Mouse (Mus musculus) limb, embryonic 14.5 days (tissue): ENCODE measurements at regions not wholly inside any gene's neighbourhood (a gene's known extent, or its start where the extent isn't known, plus 50 kb on each side); places are given as distances from the start of the nearest gene placed in this dataset.

Experiments
- ATAC-seq: fragments of 200-750 bp; cut with Nextera tagmentation; 2 replicates; pipeline ENCODE4 v1.8.0; 2017; ENCODE audit warnings: low read depth, moderate number of reproducible peaks, moderate TSS enrichment; ENCODE audit not compliant: low FRiP score
- DNase-seq: peaks from one replicate; pipeline ENCODE4 v3.0.0-alpha.2; 2015; ENCODE audit warnings: low spot score
- H3K27ac ChIP-seq: fragments of 300-500 bp; sonication (generic); replicated peaks from 2 replicates; pipeline ENCODE4 v1.5.1; 2014; ENCODE audit warnings: low read depth, mild to moderate bottlenecking, low read length, moderate library complexity, mixed read lengths
- H3K27me3 ChIP-seq: fragments of 300-500 bp; sonication (generic); 2 replicates; pipeline ENCODE4 v1.6.1; 2014; ENCODE audit warnings: low read length, mixed read lengths; ENCODE audit not compliant: control insufficient read depth, insufficient read depth
- H3K36me3 ChIP-seq: fragments of 300-500 bp; sonication (generic); 2 replicates; pipeline ENCODE4 v1.6.1; 2014; ENCODE audit warnings: mild to moderate bottlenecking, low read length, moderate library complexity, mixed read lengths; ENCODE audit not compliant: control insufficient read depth, insufficient read depth
- H3K4me1 ChIP-seq: fragments of 300-500 bp; sonication (generic); 2 replicates; pipeline ENCODE4 v1.6.1; 2014; ENCODE audit warnings: antibody characterized with exemption, low read length, mixed read lengths; ENCODE audit not compliant: control insufficient read depth, insufficient read depth
- H3K4me2 ChIP-seq: fragments of 300-500 bp; sonication (generic); replicated peaks from 2 replicates; pipeline ENCODE4 v1.6.1; 2014; ENCODE audit warnings: low read depth, mild to moderate bottlenecking, low read length, moderate library complexity; ENCODE audit not compliant: severe bottlenecking
- H3K4me3 ChIP-seq: fragments of 300-500 bp; sonication (generic); replicated peaks from 2 replicates; pipeline ENCODE4 v1.5.1; 2014; ENCODE audit warnings: low read length
- H3K9ac ChIP-seq: fragments of 300-500 bp; sonication (generic); 2 replicates; pipeline ENCODE4 v1.6.1; 2014; ENCODE audit warnings: mild to moderate bottlenecking, low read depth, low read length, moderate library complexity; ENCODE audit not compliant: severe bottlenecking
- H3K9me3 ChIP-seq: fragments of 300-500 bp; sonication (generic); 2 replicates; pipeline ENCODE4 v1.6.1; 2016; ENCODE audit warnings: low read length; ENCODE audit not compliant: control insufficient read depth
- POLR2A ChIP-seq: fragments of 200-500 bp; IDR thresholded peaks from 2 replicates; pipeline ENCODE4 v1.8.0; 2012; ENCODE audit warnings: inconsistent platforms, mild to moderate bottlenecking, moderate library complexity, borderline replicate concordance; ENCODE audit not compliant: insufficient read depth, insufficient read length; ENCODE audit errors: extremely low read depth
- WGBS: fragments of 180-500 bp; shearing (Covaris S2); extraction: QIAGEN DNeasy Blood & Tissue Kit; methylation state at CpG from one replicate; pipeline ENCODE4 v1.1.7; 2014; 5-methylcytosine and 5-hydroxymethylcytosine counted together

- TF ChIP-seq POLR2A = no peak
- H3K27me3 ChIP-seq = no peaks in the 10 kb centered on the region
- ATAC-seq = no peak
- WGBS = 65% methylated on average over 3 of the region's 3 CpGs
- H3K9ac ChIP-seq = no peak overlapping the region
- H3K36me3 ChIP-seq = no peaks in the 10 kb centered on the region
- H3K27ac ChIP-seq = no peak overlapping the region
- no peak overlapping the region for H3K4me3 ChIP-seq
- no peak for DNase-seq
- H3K4me2 ChIP-seq = no peak overlapping the region
- no peaks in the 10 kb centered on the region for H3K4me1 ChIP-seq
- H3K9me3 ChIP-seq = no peaks in the 10 kb centered on the region
These were observed 1486.7 kb downstream of the Zfp704 start for GRCm38 (mm10) chr3:8123141-8123540.

- DNase-seq (no peak), ATAC-seq (no peak)
- Histone ChIP-seq H3K27me3 (no peaks in the 10 kb centered on the region), H3K9ac (no peak overlapping the region), H3K36me3 (no peaks in the 10 kb centered on the region), H3K27ac (no peak overlapping the region), H3K9me3 (no peaks in the 10 kb centered on the region), H3K4me1 (no peaks in the 10 kb centered on the region), H3K4me2 (no peak overlapping the region), H3K4me3 (no peak overlapping the region)
- 86% methylated on average over 1 of the region's 1 CpGs for WGBS
- TF ChIP-seq POLR2A = no peak
These were observed 1478.0 kb upstream of the 1700008P02Rik start for GRCm38 (mm10) chr3:8098291-8098690.

- TF ChIP-seq POLR2A = no peak
- Histone ChIP-seq H3K9me3 (no peaks in the 10 kb centered on the region), H3K4me3 (no peak overlapping the region), H3K27me3 (no peaks in the 10 kb centered on the region), H3K36me3 (no peaks in the 10 kb centered on the region), H3K9ac (no peak overlapping the region), H3K27ac (no peak overlapping the region), H3K4me2 (no peak overlapping the region), H3K4me1 (no peaks in the 10 kb centered on the region)
- DNase-seq (no peak), ATAC-seq (no peak)
- 68% methylated on average over 2 of the region's 2 CpGs for WGBS
These were observed 1464.5 kb upstream of the 1700008P02Rik start for GRCm38 (mm10) chr3:8084749-8085148.

GRCm38 (mm10) chr3:8053711-8054110, 1433.5 kb upstream of the 1700008P02Rik start:
- no peak for DNase-seq
- Histone ChIP-seq H3K27ac (no peak overlapping the region), H3K9ac (no peak overlapping the region), H3K36me3 (no peaks in the 10 kb centered on the region), H3K4me1 (no peaks in the 10 kb centered on the region), H3K4me2 (no peak overlapping the region), H3K9me3 (no peaks in the 10 kb centered on the region), H3K4me3 (no peak overlapping the region), H3K27me3 (no peaks in the 10 kb centered on the region)
- ATAC-seq = no peak
- TF ChIP-seq POLR2A = no peak

GRCm38 (mm10) chr3:8051167-8051566, 1430.9 kb upstream of the 1700008P02Rik start:
- no peaks in the 10 kb centered on the region for H3K27me3 ChIP-seq
- H3K36me3 ChIP-seq = no peaks in the 10 kb centered on the region
- no peak overlapping the region for H3K4me2 ChIP-seq
- no peak overlapping the region for H3K9ac ChIP-seq
- DNase-seq (no peak), ATAC-seq (no peak)
- WGBS = 78% methylated on average over 4 of the region's 4 CpGs
- no peaks in the 10 kb centered on the region for H3K9me3 ChIP-seq
- H3K4me1 ChIP-seq = no peaks in the 10 kb centered on the region
- H3K27ac ChIP-seq = no peak overlapping the region
- H3K4me3 ChIP-seq = no peak overlapping the region
- TF ChIP-seq POLR2A = no peak

- Histone ChIP-seq H3K27ac (no peak overlapping the region), H3K4me3 (no peak overlapping the region), H3K27me3 (no peaks in the 10 kb centered on the region), H3K4me1 (no peaks in the 10 kb centered on the region), H3K9me3 (no peaks in the 10 kb centered on the region), H3K4me2 (no peak overlapping the region), H3K36me3 (no peaks in the 10 kb centered on the region), H3K9ac (no peak overlapping the region)
- ATAC-seq = no peak
- no peak for TF ChIP-seq POLR2A
- 55% methylated on average over 1 of the region's 1 CpGs for WGBS
- no peak for DNase-seq
These were observed 1429.5 kb upstream of the 1700008P02Rik start for GRCm38 (mm10) chr3:8049706-8050105.
